Mouse (Mus musculus) layer of hippocampus, adult 2 months (tissue): Measurements from ENCODE around the gene Chadl. TPM values are rescaled to one million over a fixed set of nuclear protein-coding genes. Genes with fewer than 3 reads are reported as not detected.
"Not testable (repeated sequence)": the region's sequence is repeated elsewhere in the genome, so short reads cannot be mapped to it uniquely, and the experiment has no call there.

ENCODE experiments used
- DNase-seq, 2 experiments: peaks; one replicate each; pipeline ENCODE4 v3.0.0; 2022; ENCODE audit warnings: low spot score in 2 of 2
- H3K27ac ChIP-seq: fragments of 200-600 bp; 2 replicates; pipeline ENCODE4 v1.8.1; 2022
- H3K4me3 ChIP-seq: fragments of 200-600 bp; 2 replicates; pipeline ENCODE4 v1.8.1; 2022; ENCODE audit warnings: mild to moderate bottlenecking
- CTCF ChIP-seq: fragments of 200-600 bp; conservative IDR thresholded peaks from 2 replicates; pipeline ENCODE4 v1.8.1; 2022; ENCODE audit warnings: antibody characterized with exemption, mild to moderate bottlenecking, moderate library complexity
- total RNA-seq, 2 experiments: library from RNA; stranded (reverse); gene quantifications; 2 replicates each; pipeline ENCODE4 v1.2.3; 2021

Gene Chadl
- total RNA-seq, 2 experiments from 2014 or later, result 11.7 to 12.3 TPM

DNA sequence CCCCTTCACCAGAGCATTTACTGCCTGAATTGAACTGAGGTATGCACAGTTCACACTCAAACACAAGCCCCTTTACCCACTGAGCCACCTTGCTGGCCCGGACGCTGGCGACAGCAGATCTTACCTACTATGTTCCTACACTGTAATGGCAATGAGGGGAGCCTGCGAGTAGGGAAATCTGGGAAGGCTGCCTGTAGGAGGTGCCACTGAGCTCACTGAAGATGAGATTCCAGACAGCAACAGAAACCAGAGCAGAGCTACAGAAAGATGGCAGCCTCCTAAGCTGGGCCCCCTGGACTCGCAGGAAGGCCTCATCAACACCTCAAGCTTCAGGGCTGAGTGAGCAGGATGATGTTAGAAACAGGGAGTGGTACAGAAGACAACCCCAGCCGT, 22.0 kb upstream of the Chadl start:
- H3K27ac ChIP-seq, result peak overlapping the region; percentile 70
- no peak for DNase-seq
- TF ChIP-seq CTCF, result peak; percentile 42
- H3K4me3 ChIP-seq, result no peak overlapping the region

DNA sequence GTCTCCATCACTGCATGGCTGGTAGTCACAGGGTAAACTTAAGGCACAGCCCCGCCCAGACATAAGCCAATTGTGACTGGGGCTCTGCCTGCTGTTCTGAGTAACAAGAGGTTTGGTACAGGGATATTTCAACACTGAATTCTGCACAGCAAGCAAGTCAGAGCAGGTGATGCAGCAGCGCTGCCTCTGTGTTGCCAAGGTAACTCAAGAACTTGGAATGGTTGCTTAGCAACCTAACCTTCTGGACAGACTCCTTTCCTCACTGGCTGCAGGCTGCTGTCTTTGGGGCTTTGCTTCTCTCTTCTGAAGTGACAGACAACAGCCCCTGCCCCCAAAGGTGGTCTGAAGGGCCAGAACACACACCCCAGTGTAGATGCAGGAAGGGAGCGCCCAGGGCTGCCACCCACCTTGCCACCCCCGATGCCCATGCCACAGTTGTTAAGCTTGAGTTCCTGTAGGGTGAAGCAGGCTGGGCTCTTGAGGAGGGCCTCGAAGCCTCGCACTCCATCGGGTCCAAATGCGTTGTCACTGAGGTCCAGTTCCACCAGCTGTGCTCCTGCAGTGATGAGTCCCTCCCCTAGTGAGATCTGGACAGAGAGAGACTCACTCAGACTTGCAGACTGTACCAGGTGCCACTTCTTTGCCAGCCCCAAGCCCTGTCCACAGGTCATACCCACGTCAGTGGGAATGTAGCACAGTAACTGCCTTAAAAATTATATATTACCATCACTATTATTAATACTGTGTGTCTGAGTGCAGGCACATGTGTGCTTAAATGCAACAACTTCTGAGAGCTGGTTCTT, 21.4 kb upstream of the Chadl start:
- peak overlapping the region; percentile 70 for H3K27ac ChIP-seq
- TF ChIP-seq CTCF, result no peak
- no peak overlapping the region for H3K4me3 ChIP-seq
- DNase-seq, result peak in 1 of 2 experiments; percentile 51

GRCm38 (mm10) chr15:81713742-81714141, 16.7 kb upstream of the Chadl start:
- TF ChIP-seq CTCF, result no peak
- no peak for DNase-seq
- Histone ChIP-seq H3K27ac (no peak overlapping the region), H3K4me3 (no peak overlapping the region)

- no peak for TF ChIP-seq CTCF
- H3K4me3 ChIP-seq, result no peak overlapping the region
- no peak for DNase-seq
- no peak overlapping the region for H3K27ac ChIP-seq
Observed at GRCm38 (mm10) chr15:81710801-81711200, 13.7 kb upstream of the Chadl start.

GRCm38 (mm10) chr15:81709686-81710085, 12.6 kb upstream of the Chadl start:
- TF ChIP-seq CTCF, result no peak
- no peak for DNase-seq
- Histone ChIP-seq H3K27ac (no peak overlapping the region), H3K4me3 (no peak overlapping the region)

GRCm38 (mm10) chr15:81708991-81709390, 11.9 kb upstream of the Chadl start:
- H3K27ac ChIP-seq, result no peak overlapping the region

DNA sequence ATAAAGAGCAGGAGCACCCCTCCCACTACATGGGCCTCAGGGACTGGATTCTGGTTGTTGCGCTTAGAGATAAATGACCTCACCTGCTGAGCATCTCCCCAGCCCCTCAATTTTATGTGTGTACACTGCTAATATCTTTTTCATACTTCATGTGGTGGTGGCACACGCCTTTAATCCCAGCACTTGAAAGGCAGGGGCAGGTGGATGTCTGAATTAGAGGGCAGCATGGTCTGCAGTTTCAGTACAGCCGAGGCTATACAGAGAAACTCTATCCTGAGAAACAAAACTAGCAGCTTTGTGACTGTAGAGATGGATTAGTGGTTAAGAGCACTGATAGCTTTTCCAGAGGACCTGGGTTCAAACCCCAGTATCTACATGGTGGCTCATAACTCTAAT, 6.0 kb upstream of the Chadl start:
- TF ChIP-seq CTCF, result no peak
- Histone ChIP-seq H3K4me3 (no peak overlapping the region), H3K27ac (no peak overlapping the region)
- no peak for DNase-seq

More at GRCm38 (mm10) chr15:81708991-81709390, 11.9 kb upstream of the Chadl start:
- no peak for DNase-seq
- no peak for TF ChIP-seq CTCF
- no peak overlapping the region for H3K4me3 ChIP-seq

GRCm38 (mm10) chr15:81702306-81703093, 5.4 kb upstream of the Chadl start:
- Histone ChIP-seq H3K4me3 (no peak overlapping the region), H3K27ac (no peak overlapping the region)
- TF ChIP-seq CTCF, result no peak
- no peak for DNase-seq

DNA sequence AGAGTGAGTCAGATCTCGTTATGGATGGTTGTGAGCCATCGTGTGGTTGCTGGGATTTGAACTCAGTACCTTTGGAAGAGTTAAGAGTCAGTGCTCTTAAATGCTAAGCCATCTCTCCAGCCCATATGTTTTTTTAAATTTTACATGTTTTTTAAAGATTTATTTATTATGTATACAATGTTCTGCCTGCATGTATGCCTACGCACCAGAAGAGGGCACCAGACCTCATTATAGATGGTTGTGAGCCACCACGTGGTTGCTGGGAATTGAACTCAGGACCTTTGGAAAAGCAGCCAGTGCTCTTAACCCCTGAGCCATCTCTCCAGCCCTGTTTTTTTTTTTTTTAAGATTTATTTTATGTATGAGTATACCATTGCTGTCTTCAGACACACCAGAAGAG, 4.3 kb upstream of the Chadl start:
- TF ChIP-seq CTCF, result peak; percentile 55
- not testable (repeated sequence) for H3K27ac ChIP-seq, H3K4me3 ChIP-seq, DNase-seq

DNA sequence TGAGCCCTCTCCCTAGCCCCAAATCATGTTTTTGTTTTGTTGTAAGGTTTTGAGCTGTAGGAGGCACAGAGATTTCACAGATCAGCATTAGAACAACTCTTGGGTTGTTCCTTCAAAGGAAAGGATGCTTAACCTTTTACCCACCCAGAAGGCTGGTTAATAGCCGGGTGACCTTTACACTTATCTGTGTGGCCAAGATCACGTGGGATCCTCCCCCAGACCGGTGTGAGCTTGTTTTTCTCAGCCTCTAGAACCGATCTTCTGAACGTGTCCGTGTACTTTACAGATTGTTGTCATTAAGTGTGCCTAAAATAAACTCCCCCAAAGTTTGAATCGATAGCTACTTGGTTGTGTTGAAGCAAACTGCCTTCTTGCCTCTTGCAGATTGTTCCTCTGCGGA, 3.5 kb upstream of the Chadl start:
- no peak overlapping the region for H3K27ac ChIP-seq
- no peak for TF ChIP-seq CTCF
- DNase-seq, result no peak
- no peak overlapping the region for H3K4me3 ChIP-seq

- no peak for TF ChIP-seq CTCF
- no peak for DNase-seq
- no peak overlapping the region for H3K27ac ChIP-seq
- no peak overlapping the region for H3K4me3 ChIP-seq
Observed at GRCm38 (mm10) chr15:81700161-81700560, 3.1 kb upstream of the Chadl start.

- no peak for DNase-seq
- Histone ChIP-seq H3K4me3 (no peak overlapping the region), H3K27ac (no peak overlapping the region)
- TF ChIP-seq CTCF, result no peak
Observed at GRCm38 (mm10) chr15:81698532-81698931, 1.4 kb upstream of the Chadl start.

DNA sequence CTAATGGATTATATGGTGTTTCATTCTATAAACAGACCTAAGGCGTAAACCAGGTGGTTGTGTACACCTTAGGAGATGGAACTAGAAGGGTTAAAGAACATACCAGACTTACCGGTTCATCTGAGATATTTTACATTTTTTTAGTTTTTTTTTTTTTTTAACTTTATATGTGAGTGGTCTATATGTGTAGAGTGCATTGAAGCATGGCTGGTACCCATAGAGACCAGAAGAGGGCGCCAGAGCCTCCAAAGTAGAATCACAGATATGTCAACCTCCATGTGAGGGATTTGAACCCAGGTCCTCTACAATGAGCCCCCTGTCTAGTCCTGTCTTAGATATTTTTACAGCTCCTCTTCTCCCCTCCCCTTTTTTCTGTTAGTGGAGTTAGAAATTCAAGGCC, 760 bp upstream of the Chadl start:
- no peak overlapping the region for H3K27ac ChIP-seq
- no peak for DNase-seq
- no peak overlapping the region for H3K4me3 ChIP-seq
- TF ChIP-seq CTCF, result peak; percentile 83
